Mouse (Mus musculus) CH12.LX (cell line): Measurements from ENCODE around the gene Tmco4. TPM values are rescaled to one million over a fixed set of nuclear protein-coding genes. Genes with fewer than 3 reads are reported as not detected.

Experiments used
- DNase-seq: peaks from one replicate; pipeline ENCODE4 v3.0.0-alpha.2; 2013; ENCODE audit errors: extremely low read depth
- H3K27ac ChIP-seq: 2 replicates; pipeline ENCODE4 v1.5.1; 2012; ENCODE audit warnings: low read depth, mild to moderate bottlenecking, control low read depth, moderate library complexity; ENCODE audit not compliant: insufficient read depth
- H3K27me3 ChIP-seq: replicated peaks from 2 replicates; pipeline ENCODE3; 2012; ENCODE audit warnings: inconsistent platforms
- H3K36me3 ChIP-seq, 2 experiments: replicated peaks in 1 of 2; 2 replicates each; pipeline versions ENCODE3 to v1.6.1; 2012; ENCODE audit warnings: inconsistent platforms in 1 of 2, low read length in 1 of 2, mild to moderate bottlenecking in 1 of 2, mixed read lengths in 1 of 2, moderate library complexity in 1 of 2; ENCODE audit not compliant: control insufficient read depth in 1 of 2, insufficient read depth in 1 of 2
- H3K4me1 ChIP-seq, 2 experiments: 2 replicates each; pipeline ENCODE4 v1.6.1; 2012; ENCODE audit warnings: inconsistent platforms in 1 of 2, moderate library complexity in 1 of 2; ENCODE audit not compliant: insufficient read depth in 2 of 2, control insufficient read depth in 1 of 2
- H3K4me2 ChIP-seq: 2 replicates; pipeline ENCODE4 v1.6.1; 2012; ENCODE audit warnings: low read depth, mild to moderate bottlenecking, control low read depth; ENCODE audit not compliant: poor library complexity, insufficient read depth, severe bottlenecking
- H3K4me3 ChIP-seq, 3 experiments: fragments of 150-350 bp in 1 of 3; sonication (generic) in 1 of 3; replicated peaks in 1 of 3; 2 replicates each; pipeline versions ENCODE3 to v1.5.1; 2011 to 2012; ENCODE audit warnings: low read depth in 2 of 3, low read length in 2 of 3, mild to moderate bottlenecking in 2 of 3, moderate library complexity in 2 of 3, control low read depth in 1 of 3, improper control_type of control experiment in 1 of 3, inconsistent platforms in 1 of 3, mixed read lengths in 1 of 3; ENCODE audit not compliant: poor library complexity in 1 of 3
- H3K79me2 ChIP-seq: replicated peaks from 2 replicates; pipeline ENCODE4 v1.6.1; 2012; ENCODE audit warnings: mild to moderate bottlenecking, moderate library complexity; ENCODE audit not compliant: control insufficient read depth, poor library complexity, insufficient read depth, severe bottlenecking; ENCODE audit errors: extremely low read depth
- H3K9ac ChIP-seq: 2 replicates; pipeline ENCODE4 v1.6.1; 2012; ENCODE audit warnings: low read depth, mild to moderate bottlenecking, control low read depth, moderate library complexity; ENCODE audit not compliant: insufficient read depth
- H3K9me3 ChIP-seq: replicated peaks from 2 replicates; pipeline ENCODE3; 2012; ENCODE audit warnings: low read length, inconsistent platforms, mixed read lengths
- CHD2 ChIP-seq: IDR thresholded peaks from 2 replicates; pipeline ENCODE4 v1.6.1; 2011; ENCODE audit warnings: low read length, improper control_type of control experiment
- E2F4 ChIP-seq: IDR thresholded peaks from 2 replicates; pipeline ENCODE4 v1.6.1; 2011; ENCODE audit warnings: low read depth, low read length, improper control_type of control experiment; ENCODE audit not compliant: insufficient replicate concordance
- ELF1 ChIP-seq: IDR thresholded peaks from 2 replicates; pipeline ENCODE4 v1.6.1; 2014; ENCODE audit warnings: low read depth, mild to moderate bottlenecking, inconsistent platforms, low read length, improper control_type of control experiment
- EP300 ChIP-seq: IDR thresholded peaks from 2 replicates; pipeline ENCODE4 v1.6.1; 2011; ENCODE audit warnings: low read length, improper control_type of control experiment
- GABPA ChIP-seq: IDR thresholded peaks from 2 replicates; pipeline ENCODE4 v1.6.1; 2012; ENCODE audit warnings: low read depth, low read length, improper control_type of control experiment, inconsistent platforms; ENCODE audit not compliant: insufficient replicate concordance
- IRF4 ChIP-seq: IDR thresholded peaks from 2 replicates; pipeline ENCODE4 v1.6.1; 2014; ENCODE audit warnings: low read depth, mild to moderate bottlenecking, inconsistent platforms, low read length, improper control_type of control experiment
- JUN ChIP-seq: IDR thresholded peaks from 2 replicates; pipeline ENCODE4 v1.6.1; 2011; ENCODE audit warnings: low read depth, mild to moderate bottlenecking, low read length, improper control_type of control experiment, moderate library complexity; ENCODE audit not compliant: insufficient read depth
- JUND ChIP-seq: conservative IDR thresholded peaks from 2 replicates; pipeline ENCODE4 v1.6.1; 2011; ENCODE audit warnings: low read depth, low read length, improper control_type of control experiment
- KAT2A ChIP-seq: IDR thresholded peaks from 2 replicates; pipeline ENCODE4 v1.6.1; 2012; ENCODE audit warnings: low read length, improper control_type of control experiment, inconsistent platforms; ENCODE audit not compliant: insufficient replicate concordance
- MAZ ChIP-seq: IDR thresholded peaks from 2 replicates; pipeline ENCODE4 v1.6.1; 2012; ENCODE audit warnings: low read depth, mild to moderate bottlenecking, inconsistent platforms, low read length, improper control_type of control experiment, moderate library complexity
- MEF2A ChIP-seq: IDR thresholded peaks from 2 replicates; pipeline ENCODE4 v1.6.1; 2014; ENCODE audit warnings: low read depth, mild to moderate bottlenecking, inconsistent platforms, low read length, improper control_type of control experiment, borderline replicate concordance
- MXI1 ChIP-seq: IDR thresholded peaks from 2 replicates; pipeline ENCODE4 v1.6.1; 2011; ENCODE audit warnings: mild to moderate bottlenecking, low read depth, low read length, improper control_type of control experiment
- MYC ChIP-seq: IDR thresholded peaks from 2 replicates; pipeline ENCODE4 v1.6.1; 2011; ENCODE audit warnings: low read depth, mild to moderate bottlenecking, improper control_type of control experiment, low read length
- PAX5 ChIP-seq: IDR thresholded peaks from 2 replicates; pipeline ENCODE4 v1.6.1; 2012; ENCODE audit warnings: low read length, inconsistent platforms, mixed read lengths
- POLR2A ChIP-seq: IDR thresholded peaks from 2 replicates; pipeline ENCODE4 v1.6.1; 2011; ENCODE audit warnings: low read depth, mild to moderate bottlenecking, improper control_type of control experiment, low read length
- POLR2AphosphoS2 ChIP-seq: IDR thresholded peaks from 2 replicates; pipeline ENCODE4 v1.6.1; 2011; ENCODE audit warnings: low read depth, low read length, improper control_type of control experiment
- SIN3A ChIP-seq: IDR thresholded peaks from 2 replicates; pipeline ENCODE4 v1.6.1; 2012; ENCODE audit warnings: low read length, improper control_type of control experiment, inconsistent platforms
- SMC3 ChIP-seq: IDR thresholded peaks from 2 replicates; pipeline ENCODE4 v1.6.1; 2011; ENCODE audit warnings: low read depth, low read length, improper control_type of control experiment
- TBP ChIP-seq: conservative IDR thresholded peaks from 2 replicates; pipeline ENCODE4 v1.6.1; 2011; ENCODE audit warnings: low read depth, low read length, improper control_type of control experiment
- UBTF ChIP-seq: IDR thresholded peaks from 2 replicates; pipeline ENCODE4 v1.6.1; 2012; ENCODE audit warnings: low read depth, mild to moderate bottlenecking, inconsistent platforms, low read length, improper control_type of control experiment, moderate library complexity
- ZKSCAN1 ChIP-seq: IDR thresholded peaks from 2 replicates; pipeline ENCODE4 v1.6.1; 2012; ENCODE audit warnings: low read depth, inconsistent platforms, low read length, improper control_type of control experiment, borderline replicate concordance
- ZNF384 ChIP-seq: IDR thresholded peaks from 2 replicates; pipeline ENCODE4 v1.6.1; 2012; ENCODE audit warnings: low read depth, low read length, improper control_type of control experiment, inconsistent platforms
- dilution Hi-C: fragments of 300-500 bp; cut with MboI; formaldehyde crosslinking; loops from 2 replicates; pipeline ENCODE4 v1.14.3; 2020; ENCODE audit warnings: low sequenced_read_pairs; ENCODE audit not compliant: extremely low pct_unique_long_range_greater_than_20kb, extremely low pct_ligation_motif_present
- in situ Hi-C: fragments of 300-500 bp; cut with MboI; formaldehyde crosslinking; loops from 3 replicates; pipeline ENCODE4 v1.14.3; 2019; ENCODE audit warnings: low sequenced_read_pairs, low pct_ligation_motif_present, low pct_unique_long_range_greater_than_20kb, mixed read lengths
- polyA plus RNA-seq: library from polyadenylated mRNA; unstranded; fragments of >175 nt; gene quantifications from 2 replicates; pipeline ENCODE4 v1.2.1, GENCODE M21; 2012; ENCODE audit warnings: low read depth; ENCODE audit not compliant: insufficient read length
- total RNA-seq, 2 experiments: library from RNA; depleted of rRNA; stranded (reverse); fragments of 300-350 nt in 1 of 2; fragments of >200 nt in 1 of 2; gene quantifications; 2 replicates each; pipeline ENCODE4 v1.2.3; 2012 to 2014

The Tmco4 gene
- total and polyA plus RNA-seq, 3 experiments, result 20.3 to 22.2 (median 21.7) TPM

GRCm38 (mm10) chr4:138939481-138939880 lies 33.2 kb upstream of the Tmco4 start:
- in situ Hi-C loops, result loop anchor here (5.0 kb wide), 1 partner anchor 33 kb away; the partner anchor contains the start of gene Tmco4
- H3K27me3 ChIP-seq, result no peaks in the 10 kb centered on the region
- TF ChIP-seq KAT2A, result no peak
- no peak for TF ChIP-seq JUND
- dilution Hi-C loops, result no loop called here
- H3K27ac ChIP-seq, result no peak overlapping the region
- H3K9me3 ChIP-seq, result no peaks in the 10 kb centered on the region
- H3K36me3 ChIP-seq, result no peaks in the 10 kb centered on the region
- no peaks in the 10 kb centered on the region for H3K79me2 ChIP-seq
- no peak overlapping the region for H3K4me2 ChIP-seq
- peaks cover 11 to 54% of the 10 kb centered on the region in 2 experiments for H3K4me1 ChIP-seq
- H3K4me3 ChIP-seq, result no peak overlapping the region
- DNase-seq, result no peak
- no peak overlapping the region for H3K9ac ChIP-seq

GRCm38 (mm10) chr4:138941401-138941800 lies 31.3 kb upstream of the Tmco4 start:
- H3K4me2 ChIP-seq, result no peak overlapping the region
- dilution Hi-C loops, result no loop called here
- H3K36me3 ChIP-seq, result no peaks in the 10 kb centered on the region
- no peak overlapping the region for H3K9ac ChIP-seq
- no peak overlapping the region for H3K4me3 ChIP-seq
- H3K27ac ChIP-seq, result no peak overlapping the region
- H3K79me2 ChIP-seq, result no peaks in the 10 kb centered on the region
- no peaks in the 10 kb centered on the region for H3K9me3 ChIP-seq
- H3K27me3 ChIP-seq, result peaks cover 7% of the 10 kb centered on the region
- in situ Hi-C loops, result no loop called here
- no peak for DNase-seq
- H3K4me1 ChIP-seq, result peaks cover 14 to 56% of the 10 kb centered on the region in 2 experiments
- TF ChIP-seq ELF1 (no peak), TBP (no peak), ZKSCAN1 (no peak), IRF4 (no peak), EP300 (no peak), SIN3A (no peak), POLR2AphosphoS2 (no peak), MEF2A (no peak), MYC (no peak), POLR2A (no peak), JUN (no peak)

GRCm38 (mm10) chr4:138941966-138942365 lies 30.7 kb upstream of the Tmco4 start:
- no peak overlapping the region for H3K9ac ChIP-seq
- peaks cover 11% of the 10 kb centered on the region for H3K27me3 ChIP-seq
- H3K79me2 ChIP-seq, result no peaks in the 10 kb centered on the region
- no peak for DNase-seq
- H3K4me1 ChIP-seq, result peaks cover 14 to 56% of the 10 kb centered on the region in 2 experiments
- dilution Hi-C loops (no loop called here), in situ Hi-C loops (no loop called here)
- H3K9me3 ChIP-seq, result no peaks in the 10 kb centered on the region
- no peaks in the 10 kb centered on the region for H3K36me3 ChIP-seq
- no peak for TF ChIP-seq CHD2
- no peak for TF ChIP-seq ZNF384
- TF ChIP-seq MXI1, result no peak
- TF ChIP-seq PAX5, result no peak
- TF ChIP-seq MYC, result no peak
- TF ChIP-seq JUND, result no peak
- no peak for TF ChIP-seq KAT2A
- no peak for TF ChIP-seq UBTF
- TF ChIP-seq TBP, result no peak
- TF ChIP-seq GABPA, result no peak
- no peak for TF ChIP-seq SIN3A
- no peak for TF ChIP-seq MAZ
- no peak for TF ChIP-seq POLR2AphosphoS2
- no peak for TF ChIP-seq SMC3
- TF ChIP-seq E2F4, result no peak
- no peak overlapping the region for H3K27ac ChIP-seq
- H3K4me3 ChIP-seq, result no peak overlapping the region
- H3K4me2 ChIP-seq, result no peak overlapping the region
